ENCODE assay signal across 22 mouse cellular contexts in the genomic region with DNA sequence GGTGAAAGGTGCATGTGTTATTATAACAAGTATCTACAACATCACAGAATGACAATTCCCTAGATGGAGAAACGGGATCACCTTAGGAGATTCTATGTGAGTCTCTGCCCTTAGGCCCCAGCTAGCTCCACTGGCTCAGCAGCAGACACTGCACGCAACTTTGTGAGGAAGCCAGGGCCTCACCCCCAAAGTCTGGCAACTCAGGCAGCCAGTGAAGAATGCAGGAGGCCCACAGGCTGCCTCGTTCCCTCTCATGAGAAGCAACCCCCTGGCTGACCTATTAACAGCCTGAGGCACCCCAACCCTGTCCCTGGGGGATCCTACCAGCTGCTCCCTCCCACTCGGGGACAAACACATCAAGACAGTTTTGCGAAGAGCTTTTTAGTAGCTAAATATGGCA.
"Had no signal": no experiment of that assay in that cellular context is flagged by ENCODE, and none has a peak within 500 bp of the region (broad histone marks: within the 10 kb centered on the region; RNA-seq: fewer than 3 reads in every experiment).

No protein-coding gene starts in this region.

- H3K27me3 ChIP-seq: heart, embryonic 12.5 days; hindbrain, embryonic 12.5 days; hindbrain, embryonic 15.5 days; kidney, embryonic 15.5 days; limb, embryonic 13.5 days; limb, embryonic 15.5 days; liver, embryonic 12.5 days had no signal

- H3K4me2 ChIP-seq: heart, embryonic 12.5 days; hindbrain, embryonic 12.5 days; hindbrain, embryonic 15.5 days; kidney, embryonic 15.5 days; limb, embryonic 13.5 days; limb, embryonic 15.5 days; liver, embryonic 12.5 days had no signal

- ATAC-seq: forebrain, embryonic 16.5 days; hindbrain, postnatal 0 days; intestine, embryonic 16.5 days; liver, embryonic 12.5 days had no signal

- DNase-seq: gastrocnemius, postnatal 10 days; gastrocnemius, postnatal 36 days; heart, adult 18-20 months; heart, postnatal 14 days; kidney, adult 11 months; kidney, adult 2 months; kidney, adult 9 months; layer of hippocampus, adult 9-11 months; layer of hippocampus, postnatal 36 days; left cerebral cortex, postnatal 4 days had no signal

- H3K27ac ChIP-seq: hindbrain, embryonic 12.5 days; hindbrain, embryonic 15.5 days; hindbrain, postnatal 0 days; kidney, embryonic 15.5 days; limb, embryonic 13.5 days; limb, embryonic 15.5 days; liver, embryonic 12.5 days; liver, embryonic 14.5 days had no signal

- H3K9me3 ChIP-seq: heart, embryonic 10.5 days; heart, embryonic 12.5 days; hindbrain, embryonic 12.5 days; hindbrain, embryonic 15.5 days; kidney, embryonic 15.5 days; limb, embryonic 13.5 days; limb, embryonic 15.5 days; liver, embryonic 12.5 days had no signal

- H3K4me3 ChIP-seq: heart, embryonic 10.5 days; heart, embryonic 12.5 days; hindbrain, embryonic 12.5 days; hindbrain, embryonic 15.5 days; kidney, embryonic 15.5 days; limb, embryonic 13.5 days; limb, embryonic 15.5 days; liver, embryonic 12.5 days had no signal

- H3K9ac ChIP-seq: heart, embryonic 12.5 days; hindbrain, embryonic 12.5 days; hindbrain, embryonic 15.5 days; kidney, embryonic 15.5 days; limb, embryonic 13.5 days; limb, embryonic 15.5 days; liver, embryonic 12.5 days; liver, embryonic 14.5 days had no signal
